Mouse (Mus musculus): Measurements from ENCODE around the gene Ubxn6.

Ubxn6 gene

DNA sequence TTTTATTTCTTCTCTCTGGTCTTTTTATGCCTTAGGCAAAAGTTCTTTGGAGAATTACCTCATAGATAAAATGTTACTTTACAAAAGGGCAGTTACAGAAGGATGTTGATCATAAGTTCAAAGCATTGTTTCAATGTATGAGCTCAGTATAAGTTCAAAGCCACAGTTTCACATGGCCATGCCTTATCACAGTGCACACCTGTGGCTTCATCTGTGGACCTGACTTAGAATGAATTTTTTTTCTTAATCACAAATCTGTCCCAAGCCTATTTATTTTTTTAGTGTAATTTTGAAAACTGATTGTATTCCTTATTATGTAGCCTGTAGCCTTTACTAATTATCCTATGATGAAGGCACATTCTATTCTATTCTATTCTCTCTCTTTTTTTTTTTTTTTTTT is 19.9 kb downstream of the Ubxn6 start:
- no peak for DNase-seq (ENCODE audit: low spot score)

GRCm38 (mm10) chr17:56051369-56051768 is 23.5 kb downstream of the Ubxn6 start:
- DNase-seq (ENCODE audit: low spot score) = no peak

DNA sequence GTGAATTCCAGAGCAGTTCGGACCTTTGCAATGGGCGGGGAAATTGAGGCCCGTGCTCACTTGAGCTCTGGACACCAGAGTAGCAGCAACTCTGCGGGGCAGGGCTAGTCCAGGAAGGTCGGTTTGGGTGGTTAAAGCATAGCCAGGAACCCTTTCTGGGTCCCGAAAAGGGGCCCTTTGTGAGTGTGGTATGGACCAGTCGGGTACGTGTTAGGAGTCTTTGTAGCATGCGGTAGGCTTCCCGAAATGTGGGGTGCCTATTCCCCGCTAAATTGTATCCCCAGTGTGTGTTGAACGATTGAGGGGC is 34.0 kb downstream of the Ubxn6 start:
- no peak for DNase-seq (ENCODE audit: low spot score)

- DNase-seq (ENCODE audit: low spot score) = peak; percentile 99
Observed at GRCm38 (mm10) chr17:56040030-56040856, 34.6 kb downstream of the Ubxn6 start, which contains the start of gene Chaf1a. TSS of gene Chaf1a (plus strand) at chr17:56040439.

DNA sequence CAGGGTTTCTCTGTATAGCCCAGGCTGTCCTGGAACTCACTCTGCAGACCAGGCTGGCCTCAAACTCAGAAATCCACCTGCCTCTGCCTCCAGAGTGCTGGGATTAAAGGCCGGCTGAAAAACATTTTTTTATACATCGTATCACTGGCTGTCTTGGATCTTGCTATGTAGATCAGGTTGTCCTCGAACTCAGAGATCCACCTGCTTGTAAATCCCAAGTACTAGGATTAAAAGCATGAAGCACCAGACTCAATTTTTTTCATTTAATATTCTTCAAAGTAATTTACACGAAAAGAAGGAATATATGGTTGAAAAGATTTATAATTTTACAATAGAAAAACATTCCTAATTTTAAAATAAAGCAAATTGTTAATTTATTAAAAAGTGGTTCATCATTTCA is 35.5 kb downstream of the Ubxn6 start:
- no peak for DNase-seq (ENCODE audit: low spot score)

DNA sequence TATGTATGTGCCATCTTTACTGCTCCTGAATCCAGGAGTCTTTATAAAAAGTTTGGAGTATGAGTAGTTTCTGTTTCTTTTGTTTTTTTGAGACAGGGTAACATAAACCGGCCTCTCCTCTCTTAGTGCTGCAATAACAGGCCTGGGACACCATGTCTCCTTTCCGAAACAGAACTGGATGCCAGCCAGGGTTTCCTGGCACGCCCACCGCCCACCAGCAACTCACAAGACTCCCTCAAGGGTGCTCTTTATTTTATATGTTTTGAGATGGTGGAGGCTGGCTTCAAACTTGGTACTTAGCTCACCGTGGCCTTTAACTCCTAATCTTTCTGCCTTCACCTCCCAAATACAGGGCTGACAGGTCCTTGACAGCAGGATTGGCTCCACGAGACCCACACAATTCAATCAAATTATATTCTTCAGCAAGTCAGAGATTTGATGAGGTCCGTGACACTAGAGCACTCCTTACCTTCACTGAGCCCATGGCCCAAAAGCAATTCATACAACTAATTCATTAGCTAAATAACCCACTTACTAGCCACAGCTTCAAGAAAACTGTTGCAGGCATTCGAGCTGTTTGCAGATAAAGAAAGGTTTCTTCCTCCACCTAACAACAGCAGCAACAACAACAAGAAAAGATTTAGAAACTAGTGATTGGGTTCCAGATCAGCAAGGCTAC is 36.1 kb downstream of the Ubxn6 start:
- no peak for DNase-seq (ENCODE audit: low spot score)

- DNase-seq (ENCODE audit: low spot score) = no peak
Observed at GRCm38 (mm10) chr17:56036901-56037287, 37.9 kb downstream of the Ubxn6 start.

DNA sequence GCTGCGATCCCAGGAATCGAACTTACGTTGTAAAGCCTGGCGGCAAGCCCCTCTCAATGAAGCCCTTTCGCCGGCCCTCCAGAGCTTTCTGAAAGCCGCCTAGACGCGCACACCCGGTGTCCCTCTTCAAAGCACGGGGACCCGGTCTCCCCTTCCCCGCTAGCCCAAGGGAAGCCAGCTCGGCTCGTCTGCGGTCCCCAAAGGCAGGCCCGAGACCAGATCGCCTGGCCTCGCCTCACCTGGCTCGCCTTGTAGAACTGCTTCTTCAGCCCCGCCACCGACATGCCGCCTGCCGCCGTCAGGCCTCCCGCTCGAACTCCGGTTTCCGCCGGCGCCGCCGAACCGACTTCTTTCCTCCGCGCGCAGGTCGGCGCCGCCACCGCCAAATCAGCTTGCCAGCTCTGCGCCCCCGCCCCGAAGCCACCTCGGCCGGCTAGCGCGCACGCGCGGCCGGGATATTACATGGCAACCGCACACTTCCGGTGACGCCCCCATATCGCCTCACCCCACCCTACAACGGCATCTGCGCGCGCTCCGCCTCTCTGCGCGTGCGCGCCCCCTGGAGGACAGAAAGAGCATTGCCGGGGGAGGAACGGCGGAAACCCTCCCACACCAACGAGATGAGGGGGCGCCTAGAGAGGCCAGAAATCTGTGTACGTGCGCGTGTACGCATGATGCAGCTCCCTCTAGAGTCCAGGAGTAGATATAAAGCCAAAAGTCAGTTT is 38.5 kb downstream of the Ubxn6 start, which contains the start of gene Sh3gl1:
Gene Sh3gl1, minus strand, starts transcription at position 460 of the 725 bp plus-strand sequence.
- DNase-seq (ENCODE audit: low spot score) = peak; percentile 99

DNA sequence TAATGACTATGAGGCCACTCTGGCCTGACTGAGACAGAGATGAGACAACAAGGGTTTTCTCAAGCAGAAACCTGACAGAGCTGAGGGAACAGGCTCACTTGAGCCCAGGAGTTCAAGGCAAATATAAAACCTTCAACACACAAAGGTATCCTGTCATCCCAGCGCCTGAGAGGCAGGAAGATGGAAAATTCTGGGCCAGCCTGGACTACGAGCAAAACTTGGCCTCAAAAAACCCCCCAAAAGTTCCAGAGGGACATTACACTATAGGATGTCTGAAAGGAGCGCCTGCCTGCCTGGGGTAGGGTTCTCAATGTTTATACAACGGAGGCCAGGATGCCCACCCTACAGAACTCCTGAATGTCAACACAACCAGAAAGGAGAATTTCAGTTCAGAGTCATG is 39.6 kb downstream of the Ubxn6 start:
- DNase-seq (ENCODE audit: low spot score) = no peak

- no peak for DNase-seq (ENCODE audit: low spot score)
Observed at GRCm38 (mm10) chr17:56034726-56035100, 40.1 kb downstream of the Ubxn6 start.

- DNase-seq (ENCODE audit: low spot score) = no peak
Observed at GRCm38 (mm10) chr17:56034040-56034725, 40.6 kb downstream of the Ubxn6 start.

DNA sequence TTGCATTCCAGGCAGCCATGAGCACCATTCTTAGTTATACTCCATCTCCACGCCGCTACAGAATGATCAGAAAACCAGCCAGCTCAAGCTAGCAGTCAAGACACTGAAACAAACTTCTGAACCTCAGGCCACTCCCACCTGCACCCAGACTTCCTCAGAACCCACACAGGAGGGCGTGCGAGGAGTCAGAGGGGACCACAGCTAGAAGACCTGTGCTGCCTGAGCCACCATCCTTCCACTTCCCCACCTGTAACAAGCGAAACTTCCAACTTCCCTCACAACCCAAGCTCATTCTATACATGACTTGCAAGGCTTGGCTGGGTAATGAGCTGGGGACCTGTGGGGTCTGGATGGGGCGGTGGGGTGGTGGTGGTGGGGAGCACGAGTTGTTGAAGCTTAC is 42.0 kb downstream of the Ubxn6 start:
- DNase-seq (ENCODE audit: low spot score) = no peak

DNA sequence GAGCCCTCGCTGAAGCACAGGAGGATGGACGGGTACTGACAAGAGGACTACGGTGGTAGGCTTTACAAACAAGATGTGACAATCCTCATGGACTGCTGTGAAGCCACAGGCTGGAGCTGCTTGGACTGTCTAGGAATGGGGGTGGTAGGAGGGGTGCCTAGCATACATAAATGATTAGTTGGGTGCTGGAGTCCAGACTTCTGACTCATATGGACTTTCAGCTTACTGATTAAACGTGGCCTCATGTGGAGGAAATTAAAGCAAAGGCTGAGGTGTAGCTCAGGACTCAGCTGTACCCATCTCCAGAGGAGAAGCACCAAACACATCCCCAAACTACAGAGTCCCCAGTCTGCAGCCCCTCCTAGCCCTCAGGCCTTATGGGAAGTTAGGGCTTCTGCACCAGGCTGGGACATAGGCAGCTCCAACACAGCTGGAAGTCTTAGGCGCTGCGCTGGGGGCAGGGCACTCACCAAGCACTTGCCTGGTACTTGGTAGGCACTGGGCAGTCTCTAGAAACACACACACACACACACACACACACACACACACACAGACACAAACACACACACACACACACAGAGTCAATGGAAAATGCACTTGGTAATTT is 42.6 kb downstream of the Ubxn6 start:
- no peak for DNase-seq (ENCODE audit: low spot score)

DNA sequence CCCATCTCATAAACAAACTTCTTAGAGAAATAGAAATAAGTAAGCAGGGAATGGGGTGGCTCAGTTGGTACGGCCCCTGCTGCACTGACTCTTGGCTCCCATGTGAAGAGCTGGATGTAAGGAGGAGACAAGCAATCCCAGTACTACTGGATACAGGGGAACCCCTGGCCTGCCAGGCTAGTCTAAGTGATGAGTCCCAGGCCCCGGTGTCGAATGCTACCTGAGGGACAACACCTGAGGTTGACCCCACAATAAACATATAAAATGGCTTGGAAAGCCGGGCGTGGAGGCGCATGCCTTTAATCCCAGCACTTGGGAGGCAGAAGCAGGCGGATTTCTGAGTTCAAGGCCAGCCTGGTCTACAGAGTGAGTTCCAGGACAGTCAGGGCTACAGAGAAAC is 43.4 kb downstream of the Ubxn6 start:
- DNase-seq (ENCODE audit: low spot score) = no peak

- DNase-seq (ENCODE audit: low spot score) = no peak
Observed at GRCm38 (mm10) chr17:56030919-56031318, 43.9 kb downstream of the Ubxn6 start.

- no peak for DNase-seq (ENCODE audit: low spot score)
Observed at GRCm38 (mm10) chr17:56030238-56030870, 44.5 kb downstream of the Ubxn6 start.

DNA sequence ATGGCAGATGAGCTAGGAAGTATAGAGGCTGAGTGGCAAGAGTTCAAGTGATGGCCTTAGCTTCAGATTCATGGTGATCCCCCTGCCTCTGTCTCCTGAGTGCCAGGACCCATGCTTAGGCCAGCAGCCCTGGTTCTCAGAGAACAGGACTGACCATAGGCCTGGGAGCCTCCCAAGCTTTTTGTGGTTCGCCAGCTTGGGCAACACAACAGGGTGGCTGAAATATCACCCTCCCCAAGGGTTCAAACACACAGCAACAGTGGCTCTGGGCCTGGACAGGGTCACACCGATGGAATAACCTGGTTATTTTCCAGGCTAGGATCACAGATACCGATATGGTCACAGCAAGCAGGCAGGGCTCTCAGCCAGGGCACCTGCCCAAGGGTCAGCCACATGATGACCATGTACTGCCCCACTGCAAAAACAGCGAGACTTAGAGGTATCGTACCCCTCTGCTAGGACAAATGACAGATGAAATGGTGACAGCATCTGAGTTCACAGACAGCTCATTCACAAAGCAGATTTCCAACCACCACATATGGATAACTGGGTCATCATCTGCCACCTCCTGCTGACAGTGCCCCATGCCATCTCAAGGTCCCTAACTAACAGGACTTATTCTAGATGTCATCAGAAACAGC is 46.9 kb downstream of the Ubxn6 start:
- no peak for DNase-seq (ENCODE audit: low spot score)

DNA sequence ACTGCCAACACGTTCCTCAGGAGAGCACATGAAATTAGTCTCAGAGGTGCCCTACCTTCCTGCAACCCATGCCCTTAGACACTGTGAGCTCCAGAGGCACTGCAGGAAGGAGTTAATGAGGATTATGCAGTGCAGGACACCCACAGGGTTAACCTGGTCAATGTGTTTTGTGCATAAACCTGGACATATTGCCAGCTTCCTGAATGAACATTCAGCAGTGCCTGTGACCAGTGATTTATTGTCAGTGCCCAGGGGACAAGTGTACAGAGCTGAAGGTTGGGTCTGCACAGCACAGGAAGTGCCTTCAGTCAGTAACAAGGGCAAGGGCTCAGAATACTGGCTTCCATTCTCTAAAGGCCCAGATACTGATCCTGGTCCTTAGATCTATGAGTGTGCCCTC is 47.9 kb downstream of the Ubxn6 start:
- DNase-seq (ENCODE audit: low spot score) = no peak

DNA sequence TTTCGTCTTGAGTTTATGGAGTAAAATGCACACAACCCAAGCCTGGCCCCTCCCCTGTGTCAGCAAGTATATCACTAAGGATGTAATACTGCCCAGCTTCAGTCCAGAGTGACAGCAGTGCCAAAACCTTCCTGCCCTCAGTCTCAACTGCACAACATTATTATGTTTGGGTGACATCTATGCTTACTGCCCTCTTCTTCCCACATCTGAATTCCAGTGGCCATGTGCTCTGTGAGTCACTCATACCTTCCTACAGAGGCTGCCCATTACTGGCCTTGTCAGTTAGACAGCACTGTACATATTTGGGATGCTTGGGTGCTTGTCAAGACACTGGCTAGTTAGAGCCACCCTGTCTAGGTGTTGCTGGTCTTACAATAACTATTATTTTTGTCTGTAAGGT is 48.5 kb downstream of the Ubxn6 start:
- DNase-seq (ENCODE audit: low spot score) = no peak

- DNase-seq (ENCODE audit: low spot score) = no peak
Observed at GRCm38 (mm10) chr17:56024931-56025330, 49.9 kb downstream of the Ubxn6 start.

- no peak for DNase-seq (ENCODE audit: low spot score)
Observed at GRCm38 (mm10) chr17:56024476-56024875, 50.4 kb downstream of the Ubxn6 start.
